Mouse (Mus musculus) thymus, postnatal 14 days (tissue): ENCODE measurements around the gene Slc2a3.
"Not testable (repeated sequence)": the region's sequence is repeated elsewhere in the genome, so short reads cannot be mapped to it uniquely, and the experiment has no call there.

Experiments used
- DNase-seq: peaks from one replicate; pipeline ENCODE4 v3.0.0; 2021

Gene Slc2a3

DNA sequence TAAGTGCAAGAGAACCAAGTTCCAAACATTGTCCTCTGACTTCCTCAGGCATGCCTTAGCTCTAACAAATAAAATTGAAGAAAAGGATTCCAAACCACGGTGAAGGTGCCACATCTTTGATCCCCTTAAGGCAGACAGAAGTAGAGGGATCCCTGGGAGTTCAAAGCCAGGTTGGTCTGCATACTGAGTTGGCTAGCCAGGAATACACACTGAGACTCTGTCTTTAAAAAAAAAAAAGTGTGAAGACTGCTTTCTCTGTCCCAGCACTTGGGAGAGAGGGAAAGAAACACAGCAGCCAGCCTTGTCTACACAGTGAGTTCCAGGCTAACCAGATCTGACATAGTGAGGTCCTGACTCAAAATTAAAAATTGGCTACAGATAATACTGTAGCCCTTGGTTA, 97.7 kb downstream of the Slc2a3 start:
- DNase-seq, result no peak

- DNase-seq, result no peak
Observed at GRCm38 (mm10) chr6:122703251-122703650, 98.2 kb downstream of the Slc2a3 start.

- DNase-seq, result no peak
Observed at GRCm38 (mm10) chr6:122702480-122703124, 98.8 kb downstream of the Slc2a3 start.

DNA sequence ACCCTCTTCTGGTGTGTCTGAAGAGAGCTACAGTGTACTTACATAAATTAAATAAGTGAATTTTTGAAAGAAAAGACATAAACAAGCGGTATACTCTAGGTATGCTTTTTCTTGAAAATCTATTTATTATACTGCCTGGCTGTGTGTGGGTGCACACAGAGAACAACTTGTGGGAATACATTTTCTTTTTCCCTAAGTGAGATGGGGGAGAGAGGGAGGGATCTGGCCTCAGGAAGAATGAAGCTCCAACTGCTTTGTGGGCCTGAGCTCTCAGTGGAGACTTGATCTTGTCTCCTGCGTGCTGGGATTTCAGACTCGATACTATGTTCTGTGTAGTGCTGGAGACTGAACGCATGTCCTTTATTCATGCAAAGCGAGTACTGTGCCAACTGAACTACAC, 99.6 kb downstream of the Slc2a3 start:
- DNase-seq, result no peak

DNA sequence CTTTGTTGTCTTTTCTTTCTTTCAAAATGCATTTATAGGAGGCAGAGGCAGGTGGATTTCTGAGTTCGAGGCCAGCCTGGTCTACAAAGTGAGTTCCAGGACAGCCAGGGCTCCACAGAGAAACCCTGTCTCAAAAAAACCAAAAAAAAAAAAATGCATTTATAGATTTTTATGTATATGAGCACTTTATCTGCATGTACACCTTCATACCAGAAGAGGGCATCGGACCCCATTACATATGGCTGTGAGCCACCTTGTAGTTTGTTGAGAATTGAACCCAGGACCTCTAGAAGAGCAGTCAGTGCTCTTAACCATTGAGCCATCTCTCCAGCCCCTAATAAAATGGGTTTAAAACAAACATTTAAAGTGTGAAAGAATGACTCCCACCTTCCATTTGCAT, 101.8 kb downstream of the Slc2a3 start:
- DNase-seq, result not testable (repeated sequence)

DNA sequence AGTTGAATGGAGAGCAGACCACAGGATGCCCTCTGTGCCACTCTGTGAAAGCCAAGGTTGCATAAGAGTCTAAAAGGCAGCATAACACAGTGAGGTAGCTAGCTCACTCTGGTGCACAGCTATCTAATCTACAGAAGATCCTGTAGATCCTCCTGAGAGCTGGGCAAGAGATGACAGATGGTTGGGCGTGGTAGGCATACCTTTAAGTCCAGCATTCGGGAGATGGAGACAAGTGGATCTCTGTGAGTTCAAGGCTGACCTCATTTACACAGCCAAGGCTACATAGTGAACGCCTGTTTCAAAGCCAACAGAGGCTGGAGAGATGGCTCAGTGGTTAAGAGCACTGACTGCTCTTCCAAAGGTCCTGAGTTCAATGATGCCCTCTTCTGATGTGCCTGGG, 106.0 kb downstream of the Slc2a3 start:
- no peak for DNase-seq

- DNase-seq, result no peak
Observed at GRCm38 (mm10) chr6:122690082-122690481, 111.4 kb downstream of the Slc2a3 start.

- DNase-seq, result no peak
Observed at GRCm38 (mm10) chr6:122689411-122690055, 111.9 kb downstream of the Slc2a3 start.

GRCm38 (mm10) chr6:122686709-122687108, 114.7 kb downstream of the Slc2a3 start:
- DNase-seq, result no peak

- no peak for DNase-seq
Observed at GRCm38 (mm10) chr6:122682646-122683045, 118.8 kb downstream of the Slc2a3 start.
